Mouse (Mus musculus) cortical plate, adult 2 months (tissue): Measurements from ENCODE around the gene Psmc3ip.

Experiments
- CTCF ChIP-seq: fragments of 200-500 bp; IDR thresholded peaks from 2 replicates; pipeline ENCODE4 v1.5.1; 2011; ENCODE audit warnings: mild to moderate bottlenecking, control low read depth, low read length; ENCODE audit not compliant: insufficient read depth; ENCODE audit errors: extremely low read depth
- POLR2A ChIP-seq: fragments of 200-500 bp; IDR thresholded peaks from 2 replicates; pipeline ENCODE4 v1.6.1; 2011; ENCODE audit warnings: mild to moderate bottlenecking, low read length, control low read depth; ENCODE audit not compliant: insufficient read depth; ENCODE audit errors: extremely low read depth

- TF ChIP-seq CTCF (no peak), POLR2A (no peak)
Measured at GRCm38 (mm10) chr11:101138536-101139181, 43.4 kb upstream of the Psmc3ip start.
